Mouse (Mus musculus) ES-E14 (cell line): Measurements from ENCODE around the gene Cbx3. TPM values are rescaled to one million over a fixed set of nuclear protein-coding genes. Genes with fewer than 3 reads are reported as not detected.

ENCODE experiments used
- DNase-seq: peaks from one replicate; pipeline ENCODE4 v3.0.0-alpha.2; 2013; ENCODE audit warnings: low read depth, low spot score
- H3K27ac ChIP-seq: 2 replicates; pipeline ENCODE4 v1.5.1; 2012; ENCODE audit warnings: low read depth, mild to moderate bottlenecking, low read length, moderate library complexity, mixed read lengths; ENCODE audit not compliant: poor library complexity, insufficient read depth, severe bottlenecking
- H3K36me3 ChIP-seq: 2 replicates; pipeline ENCODE4 v1.6.1; 2012; ENCODE audit warnings: mild to moderate bottlenecking, low read length, moderate library complexity, mixed read lengths; ENCODE audit not compliant: control insufficient read depth, poor library complexity, insufficient read depth, severe bottlenecking
- H3K4me1 ChIP-seq, 2 experiments: fragments of 150-350 bp in 1 of 2; sonication (generic) in 1 of 2; 2 replicates each; pipeline ENCODE4 v1.6.1; 2012; ENCODE audit warnings: low read length in 2 of 2, mild to moderate bottlenecking in 1 of 2, mixed read lengths in 1 of 2; ENCODE audit not compliant: control insufficient read depth in 2 of 2, insufficient read depth in 2 of 2, poor library complexity in 1 of 2
- H3K4me3 ChIP-seq, 2 experiments: fragments of 150-350 bp in 1 of 2; sonication (generic) in 1 of 2; 2 replicates each; pipeline ENCODE4 v1.5.1; 2012; ENCODE audit warnings: low read length in 2 of 2, low read depth in 1 of 2, mild to moderate bottlenecking in 1 of 2, mixed read lengths in 1 of 2; ENCODE audit not compliant: insufficient read depth in 1 of 2, poor library complexity in 1 of 2, severe bottlenecking in 1 of 2
- H3K9ac ChIP-seq: 2 replicates; pipeline ENCODE4 v1.6.1; 2012; ENCODE audit warnings: low read depth, mild to moderate bottlenecking, low read length, mixed read lengths; ENCODE audit not compliant: poor library complexity, insufficient read depth, severe bottlenecking
- H3K9me3 ChIP-seq: fragments of 150-350 bp; sonication (generic); 2 replicates; pipeline ENCODE4 v1.6.1; 2012; ENCODE audit warnings: low read depth, mild to moderate bottlenecking, low read length; ENCODE audit not compliant: control insufficient read depth, insufficient read depth
- CHD2 ChIP-seq: IDR thresholded peaks from 2 replicates; pipeline ENCODE4 v1.6.1; 2014; ENCODE audit warnings: mild to moderate bottlenecking, low read depth, low read length, inconsistent platforms
- HCFC1 ChIP-seq: IDR thresholded peaks from 2 replicates; pipeline ENCODE4 v1.6.1; 2012; ENCODE audit warnings: low read length, inconsistent platforms, borderline replicate concordance; ENCODE audit not compliant: insufficient read depth
- MAFK ChIP-seq: IDR thresholded peaks from 2 replicates; pipeline ENCODE4 v1.6.1; 2014; ENCODE audit warnings: mild to moderate bottlenecking, low read depth, low read length, inconsistent platforms; ENCODE audit not compliant: insufficient read depth
- ZC3H11A ChIP-seq: IDR thresholded peaks from 2 replicates; pipeline ENCODE4 v1.6.1; 2012; ENCODE audit warnings: low read depth, mild to moderate bottlenecking, inconsistent platforms, low read length, borderline replicate concordance
- ZNF384 ChIP-seq: IDR thresholded peaks from 2 replicates; pipeline ENCODE4 v1.6.1; 2012; ENCODE audit warnings: low read depth, low read length, inconsistent platforms
- in situ Hi-C, 2 experiments: fragments of 600-800 bp; cut with MboI; formaldehyde crosslinking; loops; one replicate each; pipeline ENCODE4 v1.15.1; 2025; ENCODE audit warnings: low sequenced_read_pairs in 2 of 2, inconsistent platforms in 1 of 2; ENCODE audit not compliant: unreplicated experiment in 2 of 2
- total RNA-seq: library from RNA; depleted of rRNA; stranded (reverse); fragments of 300-350 nt; gene quantifications from 2 replicates; pipeline ENCODE4 v1.2.3, GENCODE M21; 2012

Cbx3 gene
- total RNA-seq, 1 experiment, result 177 TPM

DNA sequence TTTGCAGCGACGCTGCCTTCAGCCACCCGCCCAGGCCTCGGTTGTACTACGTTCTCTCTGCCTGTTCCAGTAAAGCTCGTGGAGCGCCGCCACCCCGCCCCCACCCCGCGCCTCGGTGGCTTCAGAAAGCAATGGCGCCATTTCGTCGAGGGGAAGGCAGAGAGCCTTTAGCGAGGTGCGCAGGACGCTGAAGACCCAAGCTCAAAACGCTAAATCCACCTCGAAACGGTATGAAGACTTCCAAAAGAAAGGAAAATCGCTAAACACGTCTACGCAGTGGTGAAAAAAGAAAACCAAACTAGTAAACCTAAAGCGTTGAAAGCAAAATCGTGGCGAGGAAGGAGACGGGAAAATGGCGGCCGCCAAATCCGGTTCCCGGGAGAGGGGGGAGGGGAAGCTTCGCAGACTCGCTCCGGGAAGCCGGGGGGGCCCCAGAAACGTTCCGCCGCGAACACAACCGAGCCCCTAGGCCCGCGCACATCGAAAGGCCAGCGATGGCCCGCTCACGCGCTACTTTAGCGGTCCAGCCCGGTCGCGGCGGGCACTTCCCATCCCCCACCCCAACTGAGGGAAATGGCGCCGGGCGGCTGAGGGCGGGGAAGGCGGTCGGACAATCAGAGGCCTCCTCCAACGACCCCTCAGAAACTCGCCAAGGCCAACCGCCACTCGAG is 1.1 kb upstream of the Cbx3 start:
- peaks cover 32% of the 10 kb centered on the region for H3K36me3 ChIP-seq
- H3K4me3 ChIP-seq, result peak overlapping the region; percentile 77 to 93
- no peaks in the 10 kb centered on the region for H3K9me3 ChIP-seq
- H3K27ac ChIP-seq, result peak overlapping the region; percentile 99
- H3K9ac ChIP-seq, result peak overlapping the region; percentile 100
- peak; percentile 65 for DNase-seq
- peaks cover 0 to 2% of the 10 kb centered on the region in 2 experiments; a peak in 1 of 4 replicates for H3K4me1 ChIP-seq
- TF ChIP-seq ZC3H11A (no peak), CHD2 (no peak), ZNF384 (no peak), HCFC1 (no peak), MAFK (no peak)
- in situ Hi-C loops, result no loop called here

DNA sequence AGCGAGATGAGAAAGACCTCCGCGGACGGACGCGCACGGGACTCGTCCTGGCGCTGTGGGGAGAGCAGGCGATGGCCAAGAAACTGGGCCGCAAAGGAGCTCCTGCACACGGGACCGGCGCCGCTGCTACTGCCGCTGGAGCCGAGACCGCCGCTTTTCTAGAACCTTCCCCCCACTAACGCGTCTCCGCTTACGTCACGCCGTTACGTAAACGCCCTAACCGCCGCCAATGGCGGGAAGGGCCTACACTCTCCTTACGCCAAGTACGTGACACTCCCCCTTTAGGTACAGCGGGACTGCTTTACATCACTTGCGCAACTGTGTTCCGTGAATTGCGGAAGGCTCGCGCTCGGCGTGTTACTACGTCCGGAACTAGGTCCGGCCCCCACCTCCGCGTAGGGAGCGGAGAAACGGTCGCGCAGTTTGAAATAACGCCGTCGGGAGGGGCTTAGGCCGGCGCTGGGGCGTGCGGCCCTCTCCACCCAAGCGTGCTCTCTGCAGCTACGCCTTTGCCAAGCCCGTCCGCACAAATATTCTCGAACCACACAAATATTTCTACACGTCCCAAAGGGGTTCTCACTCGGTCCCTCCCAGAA is 347 bp upstream of the Cbx3 start, which contains the start of gene Hnrnpa2b1:
Gene Hnrnpa2b1, minus strand, starts transcription at position 180 of the 596 bp plus-strand sequence.
- in situ Hi-C loops, result no loop called here
- peak within 1 kb of the TSS; percentile 99 for H3K27ac ChIP-seq
- H3K4me3 ChIP-seq, result peak within 1 kb of the TSS; percentile 77 to 99
- DNase-seq, result peak; percentile 98
- peaks cover 0 to 2% of the 10 kb centered on the region in 2 experiments; a peak in 1 of 4 replicates for H3K4me1 ChIP-seq
- H3K9ac ChIP-seq, result peak within 1 kb of the TSS; percentile 100
- no peaks in the 10 kb centered on the region for H3K9me3 ChIP-seq
- no peak for TF ChIP-seq ZNF384
- H3K36me3 ChIP-seq, result peaks cover 34% of the 10 kb centered on the region

DNA sequence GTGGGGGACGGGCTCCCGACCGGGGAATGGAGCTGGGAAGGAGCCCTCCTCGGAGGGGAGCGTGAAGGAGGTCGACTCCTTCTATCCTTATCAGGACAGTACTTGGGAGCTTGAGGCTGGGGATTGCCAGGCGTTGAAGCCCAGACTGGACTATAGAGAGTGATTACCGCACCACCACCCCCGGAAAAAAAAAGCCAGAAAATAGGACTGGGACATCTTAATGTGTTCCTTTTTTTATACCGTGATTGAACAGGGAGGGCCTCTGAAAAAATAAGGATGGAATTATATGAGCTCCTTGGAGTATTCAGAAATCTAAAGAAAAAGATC is 982 bp downstream of the Cbx3 start:
- Histone ChIP-seq H3K36me3 (peaks cover 31% of the 10 kb centered on the region), H3K4me1 (peaks cover 0 to 2% of the 10 kb centered on the region in 2 experiments; a peak in 1 of 4 replicates), H3K27ac (peak overlapping the region; percentile 97), H3K9me3 (no peaks in the 10 kb centered on the region), H3K4me3 (peak overlapping the region; percentile 73 to 99), H3K9ac (peak overlapping the region; percentile 95)
- no peak for TF ChIP-seq ZC3H11A
- TF ChIP-seq HCFC1, result no peak
- no peak for TF ChIP-seq MAFK
- TF ChIP-seq CHD2, result no peak
- no peak for TF ChIP-seq ZNF384
- DNase-seq, result no peak
- in situ Hi-C loops, result no loop called here

DNA sequence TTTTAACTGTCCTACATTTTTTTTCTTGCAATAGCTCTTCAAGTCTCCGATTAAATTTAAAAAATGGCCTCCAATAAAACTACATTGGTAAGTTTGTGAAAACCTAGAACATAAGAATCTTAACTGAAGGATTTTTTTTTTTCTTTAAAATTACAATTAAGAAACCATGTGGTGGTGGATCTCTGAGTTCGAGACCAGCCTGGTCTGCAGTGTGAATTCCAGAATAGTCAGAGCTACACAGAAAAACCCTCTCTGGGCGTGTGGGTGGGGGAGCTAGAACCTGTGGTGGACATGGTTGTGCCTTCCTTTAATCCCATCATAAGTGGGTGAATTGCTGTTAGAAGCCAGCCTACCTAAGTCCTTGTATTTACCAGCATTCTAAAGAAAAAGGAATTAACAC is 1.6 kb downstream of the Cbx3 start:
- peaks cover 0 to 4% of the 10 kb centered on the region in 2 experiments; a peak in 1 of 4 replicates for H3K4me1 ChIP-seq
- peak overlapping the region; percentile 73 to 99; a peak in 3 of 4 replicates for H3K4me3 ChIP-seq
- no peak overlapping the region for H3K27ac ChIP-seq
- peak overlapping the region; percentile 74; the same call in 1 of the 2 replicates for H3K9ac ChIP-seq
- in situ Hi-C loops, result no loop called here
- peaks cover 30% of the 10 kb centered on the region for H3K36me3 ChIP-seq
- no peak for TF ChIP-seq CHD2
- no peak for TF ChIP-seq HCFC1
- no peak for DNase-seq
- H3K9me3 ChIP-seq, result no peaks in the 10 kb centered on the region
